Mouse (Mus musculus): Measurements from ENCODE around the gene Wipf3.

DNA sequence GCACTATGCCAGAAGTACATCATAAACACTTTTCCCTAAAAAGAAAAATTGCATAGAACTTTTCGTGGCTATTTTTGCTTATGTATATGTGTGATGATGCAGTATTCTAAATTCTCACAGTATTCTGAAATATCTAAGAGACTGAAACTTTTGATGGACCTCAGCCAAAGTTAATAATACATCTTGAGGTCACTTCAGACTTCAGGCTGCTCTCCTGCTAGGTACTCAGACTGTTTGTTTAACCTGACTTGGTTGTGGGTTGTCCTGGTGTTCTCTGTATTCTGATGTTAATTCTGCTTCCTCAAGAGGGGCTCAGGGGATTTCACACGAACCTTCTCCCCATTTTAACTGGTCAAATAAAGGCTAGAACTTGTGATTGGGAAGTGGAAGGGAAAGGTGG is 24.5 kb upstream of the Wipf3 start:
- TF ChIP-seq ZNF384 (IDR thresholded peaks at IDR 0.05; ENCODE audit: low read depth, low read length) (no peak), MAFK (IDR thresholded peaks at IDR 0.05; ENCODE audit: insufficient read depth, low read depth, low read length) (no peak), HCFC1 (IDR thresholded peaks at IDR 0.05; ENCODE audit: borderline replicate concordance, insufficient read depth, low read length) (no peak), ZC3H11A (IDR thresholded peaks at IDR 0.05; ENCODE audit: borderline replicate concordance, low read depth, low read length) (no peak), CHD2 (IDR thresholded peaks at IDR 0.05; ENCODE audit: low read depth, low read length) (no peak)

All from ES-E14 (cell line).